Mouse (Mus musculus) kidney, postnatal 25 days (tissue): Measurements from ENCODE around the gene Arhgef12.

Source experiments
- DNase-seq, 2 experiments: peaks; one replicate each; pipeline ENCODE4 v3.0.0; 2021; ENCODE audit warnings: mixed read lengths in 2 of 2

The Arhgef12 gene

GRCm38 (mm10) chr9:43071741-43072140 lies 35.3 kb downstream of the Arhgef12 start:
- DNase-seq: no peak

DNA sequence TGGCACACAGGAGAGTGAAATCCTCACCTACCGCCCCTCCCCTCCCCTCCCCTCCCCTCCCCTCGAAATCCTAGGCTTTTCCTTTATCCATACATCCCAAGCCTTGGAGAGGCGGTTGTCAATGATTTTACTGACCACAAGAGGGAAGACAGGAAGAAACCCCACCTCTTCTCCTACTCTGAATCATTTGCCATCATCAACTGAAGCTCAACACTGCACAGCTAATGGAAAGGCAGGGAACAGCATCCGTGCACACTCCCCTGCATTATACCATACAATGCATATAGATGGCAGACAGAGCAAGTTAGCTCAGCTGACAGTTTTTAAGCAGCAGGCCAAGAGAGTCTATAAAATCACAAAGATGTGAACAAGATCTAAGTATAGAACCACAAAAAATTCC lies 35.9 kb downstream of the Arhgef12 start:
- no peak for DNase-seq

- no peak for DNase-seq
These were observed 36.5 kb downstream of the Arhgef12 start for GRCm38 (mm10) chr9:43070566-43070965.

GRCm38 (mm10) chr9:43070153-43070552 lies 36.9 kb downstream of the Arhgef12 start:
- no peak for DNase-seq

DNA sequence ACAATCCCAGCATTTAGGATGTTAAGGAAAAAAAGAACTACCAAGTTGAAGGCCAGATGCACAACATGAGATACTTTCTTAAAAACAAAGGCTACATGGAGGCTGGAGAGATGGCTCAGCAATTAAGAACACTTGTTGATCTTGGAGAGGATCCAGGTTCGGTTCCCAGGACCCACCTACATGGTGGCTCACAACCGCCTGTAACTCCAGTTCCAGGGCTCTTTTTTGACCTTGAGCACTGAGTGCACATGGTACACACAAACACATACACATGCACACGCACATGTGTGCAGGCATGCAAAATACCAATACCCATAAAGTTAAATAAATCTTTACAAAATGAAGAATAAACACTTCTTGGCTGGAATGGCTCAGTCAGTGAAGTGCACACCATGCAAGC lies 39.1 kb downstream of the Arhgef12 start:
- no peak for DNase-seq

GRCm38 (mm10) chr9:43065231-43065630 lies 41.8 kb downstream of the Arhgef12 start:
- no peak for DNase-seq

DNA sequence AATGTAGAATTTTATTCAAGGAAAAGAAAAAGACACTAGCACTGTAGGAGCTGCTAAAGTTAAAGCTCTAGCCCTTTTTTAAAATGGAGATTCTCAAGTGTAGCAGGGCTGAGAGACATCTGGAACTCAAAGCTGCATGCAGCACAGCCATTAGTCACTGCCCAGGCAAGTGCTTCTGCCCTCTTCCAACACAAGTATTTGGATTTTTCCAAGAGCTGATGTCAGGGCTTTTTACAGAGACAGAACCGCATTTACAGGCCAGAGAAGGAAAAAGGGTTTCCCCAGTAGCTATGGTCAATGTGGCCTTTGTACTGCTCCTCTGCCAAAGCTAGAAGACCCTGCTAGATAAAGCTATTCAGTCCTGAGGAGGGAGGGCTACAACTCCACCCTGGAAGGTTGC lies 45.5 kb downstream of the Arhgef12 start:
- DNase-seq: no peak

GRCm38 (mm10) chr9:43050391-43050790 lies 56.6 kb downstream of the Arhgef12 start:
- DNase-seq: no peak

- no peak for DNase-seq
These were observed 62.6 kb downstream of the Arhgef12 start for GRCm38 (mm10) chr9:43044481-43044880.

DNA sequence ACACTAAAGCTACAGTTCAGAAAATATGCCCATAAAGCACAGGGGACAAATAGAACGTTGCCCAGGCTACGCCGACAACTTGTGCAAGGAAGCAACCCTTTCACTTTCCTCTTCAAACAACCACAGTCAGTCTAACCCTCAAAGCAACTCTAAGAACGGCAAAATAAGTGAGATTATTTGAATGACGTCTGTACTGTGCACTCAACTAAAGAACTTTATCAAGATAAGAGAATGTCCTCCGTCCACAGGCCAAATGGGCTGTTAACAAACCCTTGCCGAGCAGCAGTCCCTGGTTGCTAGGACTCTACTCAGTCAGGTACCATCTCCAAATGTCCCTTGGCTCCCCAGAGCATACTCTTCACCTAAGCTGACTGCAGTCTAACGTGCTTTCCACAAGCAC lies 68.6 kb downstream of the Arhgef12 start:
- no peak for DNase-seq

DNA sequence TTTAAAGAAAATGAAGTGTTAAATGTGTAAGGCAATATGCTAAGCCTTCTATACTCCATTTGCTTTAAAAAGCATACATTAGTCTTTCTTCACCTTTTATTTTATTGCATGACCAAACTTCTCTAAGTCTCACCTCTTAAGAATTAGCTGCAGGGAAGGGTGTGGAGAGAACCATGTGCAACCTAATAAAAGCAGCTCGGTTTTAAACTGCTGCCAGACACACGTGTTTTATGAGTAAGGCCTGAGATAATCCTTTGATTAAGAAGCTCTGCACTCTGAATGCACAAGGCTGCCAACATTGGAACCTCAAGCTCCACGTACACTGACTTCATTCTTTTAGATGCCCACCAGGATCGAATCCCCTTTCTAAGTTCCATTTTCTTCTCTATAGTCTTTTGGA lies 71.8 kb downstream of the Arhgef12 start:
- no peak for DNase-seq

GRCm38 (mm10) chr9:43034273-43034672 lies 72.8 kb downstream of the Arhgef12 start:
- no peak for DNase-seq

DNA sequence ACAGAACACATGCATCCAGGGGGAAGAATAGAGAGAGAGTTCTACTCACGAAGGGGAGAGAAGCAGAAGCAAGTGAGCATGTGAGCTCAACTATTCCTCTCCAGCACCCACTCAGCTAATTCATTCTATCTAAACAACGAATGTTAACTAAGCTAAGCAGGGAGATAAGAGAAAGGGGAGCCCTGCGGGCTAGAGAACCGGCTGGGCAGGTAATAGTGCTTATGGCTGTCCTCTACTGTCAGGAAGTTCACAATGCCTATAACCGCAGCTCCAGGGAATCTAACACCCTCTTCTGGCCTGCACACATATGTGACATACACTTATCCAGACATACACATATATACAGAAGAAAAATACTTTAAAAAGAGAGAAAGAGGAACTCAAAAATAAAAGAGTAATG lies 79.3 kb downstream of the Arhgef12 start:
- no peak for DNase-seq

DNA sequence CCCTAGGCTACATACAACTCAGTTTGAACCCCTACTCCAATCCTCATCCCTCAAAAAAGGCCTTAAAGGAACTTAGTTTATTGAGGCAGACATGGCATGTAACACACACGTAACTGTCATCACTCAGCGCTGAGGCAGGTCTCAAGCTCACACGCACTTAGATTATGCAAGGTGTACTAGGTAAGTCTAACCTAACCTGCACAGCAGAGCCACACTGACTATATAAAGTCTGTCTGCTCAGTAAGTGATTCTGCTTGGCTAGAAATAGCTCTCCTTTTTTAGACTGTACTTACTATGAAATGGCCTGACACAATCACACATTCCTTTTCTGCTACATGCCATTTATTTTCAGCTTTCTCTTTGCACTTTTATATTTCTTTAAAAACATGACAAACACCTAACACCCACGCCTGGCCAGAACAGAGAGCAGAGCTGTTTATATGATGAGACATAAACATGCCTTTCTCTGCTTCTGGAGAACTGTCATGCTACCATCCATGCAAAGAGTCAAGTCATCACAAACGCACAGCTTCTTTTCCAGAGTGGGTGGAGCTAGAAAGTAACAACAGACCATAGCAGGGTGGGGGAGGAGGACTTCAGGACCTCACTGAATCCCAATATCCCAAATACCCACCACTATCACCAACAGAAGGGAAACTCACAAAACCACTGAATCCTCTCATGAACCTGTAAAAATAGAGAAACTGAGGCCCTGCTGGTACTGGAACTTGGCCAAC lies 85.4 kb downstream of the Arhgef12 start:
- DNase-seq: no peak

- no peak for DNase-seq
These were observed 87.4 kb downstream of the Arhgef12 start for GRCm38 (mm10) chr9:43019656-43020055.

- DNase-seq: no peak
These were observed 91.3 kb downstream of the Arhgef12 start for GRCm38 (mm10) chr9:43015786-43016185.

- DNase-seq: no peak
These were observed 91.7 kb downstream of the Arhgef12 start for GRCm38 (mm10) chr9:43015366-43015765.

GRCm38 (mm10) chr9:43014886-43015285 lies 92.2 kb downstream of the Arhgef12 start:
- DNase-seq: no peak

GRCm38 (mm10) chr9:43012541-43012940 lies 94.5 kb downstream of the Arhgef12 start:
- DNase-seq: peak in 1 of 2 experiments; percentile 21

GRCm38 (mm10) chr9:43011061-43011460 lies 96.0 kb downstream of the Arhgef12 start:
- no peak for DNase-seq

DNA sequence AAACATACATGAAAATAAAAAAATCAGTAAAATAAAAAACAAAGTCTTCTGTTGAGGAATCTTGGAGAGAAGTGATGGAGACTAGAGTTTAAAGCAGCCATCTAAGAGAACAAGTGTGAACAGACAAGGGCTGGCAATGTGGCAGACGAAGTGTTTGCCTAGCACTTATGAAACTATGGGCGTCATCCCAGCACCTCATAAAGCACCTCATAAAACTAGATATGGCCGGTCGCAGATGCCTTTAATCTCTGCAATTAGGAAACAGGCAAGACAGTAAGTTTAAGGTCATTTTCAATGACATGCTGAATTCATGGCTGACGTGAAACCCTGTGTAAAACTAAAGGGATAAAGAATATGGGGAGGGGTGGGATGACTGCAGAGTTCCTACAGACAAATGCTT lies 103.2 kb downstream of the Arhgef12 start:
- no peak for DNase-seq

DNA sequence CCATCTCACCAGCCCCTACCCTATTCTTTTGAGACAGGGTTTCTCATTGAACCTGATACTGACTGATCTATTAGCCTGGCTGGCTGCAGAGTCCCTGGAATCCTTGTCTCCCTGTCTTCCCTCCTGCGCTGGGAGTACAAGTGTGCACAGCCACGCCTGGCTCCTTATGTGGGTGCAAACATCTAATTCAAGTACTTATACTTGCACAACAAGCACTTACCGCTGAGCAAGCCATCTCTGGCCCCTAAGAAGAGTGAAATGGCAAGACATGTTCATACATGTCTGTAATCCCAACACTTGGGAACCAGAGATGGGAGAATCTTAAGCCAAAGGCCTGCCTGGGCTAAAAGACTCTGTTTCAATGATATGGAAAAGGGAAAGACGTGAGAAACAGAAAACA lies 104.0 kb downstream of the Arhgef12 start:
- DNase-seq: no peak

DNA sequence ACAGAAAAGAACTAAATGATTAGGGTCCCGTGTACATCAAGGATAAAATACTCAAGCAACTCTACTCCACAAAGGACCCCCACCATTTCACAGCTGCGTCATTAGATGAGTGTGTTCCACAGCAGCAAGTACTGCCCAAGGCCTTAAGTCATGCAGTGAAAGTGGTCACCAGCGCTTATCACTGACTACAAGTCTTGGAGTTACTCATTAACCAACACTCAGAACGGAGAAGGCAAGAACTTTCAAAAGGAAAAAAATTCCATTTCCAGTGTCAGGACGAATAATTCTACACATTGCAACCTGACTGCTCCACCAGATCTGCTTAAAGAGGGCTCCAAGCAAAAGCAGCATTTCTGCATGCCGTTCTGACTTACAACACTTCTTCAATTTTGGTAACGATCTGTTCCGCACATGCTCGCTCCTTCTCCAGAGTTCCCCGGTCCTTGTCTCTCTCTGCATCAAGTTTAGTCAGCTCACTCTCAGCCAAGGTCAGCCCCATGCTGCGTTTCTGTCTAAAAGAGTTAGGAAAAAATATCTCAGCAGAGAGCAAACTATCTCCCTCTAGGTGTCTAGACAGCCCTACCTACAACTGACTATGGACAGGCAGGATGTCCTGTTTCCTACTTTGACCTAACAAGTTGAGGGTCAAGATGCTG lies 106.3 kb downstream of the Arhgef12 start:
- no peak for DNase-seq

DNA sequence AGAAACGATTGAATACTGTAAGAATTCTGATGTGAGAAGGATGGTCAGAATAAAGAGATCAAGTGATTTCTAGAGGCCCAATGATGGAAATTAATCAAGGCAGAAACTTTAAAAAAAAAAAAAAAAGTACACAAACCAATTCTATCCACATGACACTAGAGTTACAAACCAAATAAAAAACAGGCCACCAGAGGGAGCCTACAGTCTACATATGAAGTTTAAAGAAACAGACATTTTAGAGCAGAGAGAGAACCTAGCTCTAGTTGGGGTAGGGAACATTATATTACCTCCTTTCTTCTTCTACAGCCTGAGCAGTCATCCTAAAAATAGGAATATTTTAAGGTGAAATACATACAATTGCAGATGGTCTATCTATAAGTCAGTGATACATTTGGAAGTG lies 107.0 kb downstream of the Arhgef12 start:
- DNase-seq: peak in 1 of 2 experiments; percentile 78

- no peak for DNase-seq
These were observed 109.5 kb downstream of the Arhgef12 start for GRCm38 (mm10) chr9:42997526-42997925.
